Mouse (Mus musculus): ENCODE measurements around the gene Lin7a.

DNA sequence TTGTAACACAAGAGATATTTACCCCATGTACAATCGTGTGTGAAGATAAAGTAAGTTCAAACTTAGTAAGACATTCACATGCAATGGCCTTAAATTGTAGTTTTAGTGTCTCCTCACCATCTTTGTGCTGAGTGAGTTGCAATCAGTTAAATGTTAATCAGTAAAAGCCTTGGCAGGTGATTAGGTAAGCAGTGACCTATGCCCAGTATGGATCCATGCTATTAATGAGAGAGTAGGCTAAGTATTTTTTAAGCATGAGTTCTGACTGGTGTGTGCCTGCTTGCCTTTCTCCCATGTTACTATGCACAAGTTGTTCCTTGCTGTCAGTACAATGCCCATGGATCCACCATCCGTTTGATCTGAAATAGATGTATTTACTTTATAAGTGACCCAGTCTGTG, 44.6 kb downstream of the Lin7a start:
- TF ChIP-seq EP300 (IDR thresholded peaks at IDR 0.05; ENCODE audit: low read depth) (0 out of 2 replicates have a peak, but pooled peaks have one; percentile 12), CTCF (IDR thresholded peaks at IDR 0.05; ENCODE audit: low read depth) (no peak)

Measured in liver, postnatal 0 days (tissue).